Mouse (Mus musculus): ENCODE results near the gene Sftpa1. TPM values are rescaled to one million over a fixed set of nuclear protein-coding genes. Genes with fewer than 3 reads are reported as not detected.

Gene Sftpa1
- total RNA-seq, 2 experiments from 2014 or later = 0.10 TPM; not detected in 1

- DNase-seq (ENCODE audit: low spot score in 2 of 2) = no peak
Observed at GRCm38 (mm10) chr14:41160076-41160475, 28.5 kb downstream of the Sftpa1 start.

GRCm38 (mm10) chr14:41160743-41161142 is 29.2 kb downstream of the Sftpa1 start:
- DNase-seq (ENCODE audit: low spot score in 2 of 2) = no peak

- DNase-seq (ENCODE audit: low spot score in 2 of 2) = no peak
Observed at GRCm38 (mm10) chr14:41162663-41163062, 31.1 kb downstream of the Sftpa1 start.

- DNase-seq (ENCODE audit: low spot score in 2 of 2) = no peak
Observed at GRCm38 (mm10) chr14:41167278-41167677, 35.7 kb downstream of the Sftpa1 start.

- DNase-seq (ENCODE audit: low spot score in 2 of 2) = no peak
Observed at GRCm38 (mm10) chr14:41168567-41168966, 37.0 kb downstream of the Sftpa1 start.

- no peak for DNase-seq (ENCODE audit: low spot score in 2 of 2)
Observed at GRCm38 (mm10) chr14:41170514-41170913, 38.9 kb downstream of the Sftpa1 start.

- no peak for DNase-seq (ENCODE audit: low spot score in 2 of 2)
Observed at GRCm38 (mm10) chr14:41174802-41175201, 43.2 kb downstream of the Sftpa1 start.

- DNase-seq (ENCODE audit: low spot score in 2 of 2) = no peak
Observed at GRCm38 (mm10) chr14:41185059-41185821, 53.7 kb downstream of the Sftpa1 start, which contains the start of gene Sftpd. Gene Sftpd (minus strand): TSS chr14:41185149.

Other genes starting within 250 kb of the Sftpa1 start
- under 1 TPM; 0.96 to 0.98 TPM for gene Sh2d4b, start 238.5 kb upstream of the Sftpa1 start, total RNA-seq (2021)
- 10 to 100 TPM; 29.0 to 29.4 TPM for gene Tspan14, start 165.0 kb upstream of the Sftpa1 start, total RNA-seq (2021)
- 10 to 100 TPM in 1 of 2 experiments, 1 to 10 TPM in 1; 9.2 to 16.2 TPM for gene Fam213a, start 118.0 kb upstream of the Sftpa1 start, total RNA-seq (2021)
- not detected for gene Dydc2, start 62.6 kb upstream of the Sftpa1 start, total RNA-seq (2021)
- gene Dydc1, start 58.9 kb upstream of the Sftpa1 start, total RNA-seq (2021) = not detected
- gene Mat1a, start 26.7 kb upstream of the Sftpa1 start, total RNA-seq (2021) = 1 to 10 TPM in 1 of 2 experiments, under 1 TPM in 1; 0.66 to 3.2 TPM
- gene Mbl1, start 19.7 kb downstream of the Sftpa1 start, total RNA-seq (2021) = under 1 TPM in 1 of 2 experiments, not detected in 1; 0.80 TPM
- not detected for gene Sftpd, start 53.4 kb downstream of the Sftpa1 start, total RNA-seq (2021)
- gene Gm2832, start 147.0 kb downstream of the Sftpa1 start, total RNA-seq (2021) = not detected
- gene Gm5798, start 216.8 kb downstream of the Sftpa1 start, total RNA-seq (2021) = not detected